Mouse (Mus musculus) heart, embryonic 16.5 days (tissue): Measurements from ENCODE around the gene Arnt. TPM values are rescaled to one million over a fixed set of nuclear protein-coding genes. Genes with fewer than 3 reads are reported as not detected.
A peak's percentile ranks its signal among the peaks of the same experiment; 100 is the strongest.

Experiments
- ATAC-seq: fragments of 200-750 bp; cut with Nextera tagmentation; replicated peaks from 2 replicates; pipeline ENCODE4 v1.8.0; 2017; ENCODE audit warnings: moderate number of reproducible peaks; ENCODE audit not compliant: insufficient read depth, low FRiP score; ENCODE audit errors: extremely low read depth
- H3K27ac ChIP-seq: fragments of 300-500 bp; sonication (generic); 2 replicates; pipeline ENCODE4 v1.5.1; 2014; ENCODE audit warnings: mild to moderate bottlenecking, low read length, control low read depth, moderate library complexity
- H3K27me3 ChIP-seq: fragments of 300-500 bp; sonication (generic); 2 replicates; pipeline ENCODE4 v1.6.1; 2014; ENCODE audit warnings: low read length, mixed read lengths; ENCODE audit not compliant: control insufficient read depth, insufficient read depth
- H3K36me3 ChIP-seq: fragments of 300-500 bp; sonication (generic); 2 replicates; pipeline ENCODE4 v1.6.1; 2014; ENCODE audit not compliant: control insufficient read depth, insufficient read depth
- H3K4me1 ChIP-seq: fragments of 300-500 bp; sonication (generic); 2 replicates; pipeline ENCODE4 v1.6.1; 2014; ENCODE audit warnings: low read length, mixed read lengths; ENCODE audit not compliant: control insufficient read depth, insufficient read depth
- H3K4me2 ChIP-seq: fragments of 300-500 bp; sonication (generic); 2 replicates; pipeline ENCODE4 v1.6.1; 2014; ENCODE audit warnings: low read depth, mild to moderate bottlenecking, control low read depth, low read length
- H3K4me3 ChIP-seq: fragments of 300-500 bp; sonication (generic); 2 replicates; pipeline ENCODE4 v1.5.1; 2014; ENCODE audit warnings: mild to moderate bottlenecking, control low read depth, low read length
- H3K9ac ChIP-seq: fragments of 300-500 bp; sonication (generic); 2 replicates; pipeline ENCODE4 v1.6.1; 2014; ENCODE audit warnings: low read length, control low read depth
- H3K9me3 ChIP-seq: fragments of 300-500 bp; sonication (generic); replicated peaks from 2 replicates; pipeline ENCODE4 v1.6.1; 2016; ENCODE audit warnings: low read length; ENCODE audit not compliant: control insufficient read depth
- WGBS: fragments of 180-500 bp; shearing (Covaris S2); extraction: QIAGEN DNeasy Blood & Tissue Kit; methylation state at CpG from one replicate; pipeline ENCODE4 v1.1.7; 2014; 5-methylcytosine and 5-hydroxymethylcytosine counted together
- polyA plus RNA-seq: library from polyadenylated mRNA; unstranded; fragments of >200 nt; fragmentation: Nextera tagmentation; extraction: Ambion mirVana; gene quantifications from 2 replicates; pipeline ENCODE4 v1.2.1, GENCODE M21; 2015

Gene Arnt
- polyA plus RNA-seq, 1 experiment from 2014 or later, result 30.6 TPM

DNA sequence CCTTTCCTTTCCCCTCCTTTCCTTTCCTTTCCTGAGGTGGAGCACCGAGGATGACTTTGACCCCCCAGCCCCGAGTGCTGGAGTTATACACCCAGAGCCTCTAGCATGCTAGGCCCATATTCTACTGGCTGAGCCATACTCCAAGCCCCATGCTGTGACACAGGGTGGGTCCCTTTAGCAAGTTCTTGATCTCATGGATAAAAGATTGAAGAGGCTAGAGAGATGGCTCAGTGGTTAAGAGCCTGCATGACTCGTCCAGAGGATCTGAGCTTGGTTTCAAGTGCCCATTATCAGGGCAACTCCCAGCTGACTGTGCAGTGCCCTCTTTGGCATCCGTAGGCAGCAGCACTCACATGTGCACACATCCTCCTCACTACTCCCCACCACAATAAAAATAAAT is 11.1 kb downstream of the Arnt start:
- no peak overlapping the region for H3K4me2 ChIP-seq
- no peaks in the 10 kb centered on the region for H3K27me3 ChIP-seq
- no peak overlapping the region for H3K4me3 ChIP-seq
- H3K9me3 ChIP-seq, result no peaks in the 10 kb centered on the region
- no peak overlapping the region for H3K27ac ChIP-seq
- peaks cover 7% of the 10 kb centered on the region for H3K36me3 ChIP-seq
- no peaks in the 10 kb centered on the region for H3K4me1 ChIP-seq
- no peak overlapping the region for H3K9ac ChIP-seq
- ATAC-seq, result no peak
- 62% methylated on average over 4 of the region's 4 CpGs for WGBS

DNA sequence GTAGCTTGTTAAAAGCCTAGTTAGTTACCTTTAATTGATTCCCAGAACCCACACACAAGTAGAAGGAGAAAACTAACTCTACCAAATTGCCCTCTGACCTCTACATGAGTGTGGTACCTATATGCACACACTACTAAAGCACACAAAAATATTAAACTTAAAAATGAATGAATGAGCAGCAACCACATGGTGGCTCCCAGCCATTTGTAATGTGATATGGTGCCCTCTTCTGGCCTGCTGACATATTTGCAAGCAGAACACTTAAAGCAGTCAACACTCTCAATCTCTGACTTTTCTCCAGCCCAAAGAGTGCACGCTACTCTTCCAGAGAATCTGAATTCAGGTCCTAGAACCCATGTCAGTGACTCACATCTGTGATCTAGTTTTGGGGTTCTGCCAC is 16.2 kb downstream of the Arnt start:
- H3K27ac ChIP-seq, result no peak overlapping the region
- peaks cover 3% of the 10 kb centered on the region; the same call in 1 of the 2 replicates for H3K4me1 ChIP-seq
- H3K9me3 ChIP-seq, result no peaks in the 10 kb centered on the region
- H3K9ac ChIP-seq, result no peak overlapping the region
- no peaks in the 10 kb centered on the region for H3K27me3 ChIP-seq
- H3K36me3 ChIP-seq, result peaks cover 19% of the 10 kb centered on the region
- H3K4me2 ChIP-seq, result no peak overlapping the region
- ATAC-seq, result 0 out of 2 replicates have a peak, but pooled peaks have one; percentile 45
- WGBS, result 22% methylated on average over 1 of the region's 1 CpGs
- H3K4me3 ChIP-seq, result no peak overlapping the region

DNA sequence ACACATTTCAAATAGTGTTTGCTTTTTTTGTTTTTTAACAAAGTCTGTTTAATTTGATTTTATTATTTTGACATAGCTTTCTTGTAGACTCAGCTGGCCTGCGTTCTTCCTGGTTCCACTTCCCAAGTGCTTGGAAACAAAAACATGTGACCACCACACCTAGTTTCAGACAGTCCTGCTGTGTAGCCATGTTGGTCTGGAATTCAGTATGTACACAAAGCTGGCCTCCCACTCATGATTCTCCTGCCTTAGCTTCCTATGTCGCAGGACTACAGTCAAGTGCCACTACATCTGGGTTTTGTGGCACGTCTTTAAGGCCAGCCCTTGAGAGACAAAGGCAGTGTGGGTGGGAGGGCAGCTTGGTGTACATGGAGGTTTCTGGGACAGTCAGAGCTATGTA is 16.7 kb downstream of the Arnt start:
- H3K27me3 ChIP-seq, result no peaks in the 10 kb centered on the region
- ATAC-seq, result no peak
- no peak overlapping the region for H3K9ac ChIP-seq
- WGBS, result 87% methylated on average over 3 of the region's 3 CpGs
- peaks cover 3% of the 10 kb centered on the region; the same call in 1 of the 2 replicates for H3K4me1 ChIP-seq
- H3K4me2 ChIP-seq, result no peak overlapping the region
- H3K36me3 ChIP-seq, result peaks cover 19% of the 10 kb centered on the region
- H3K27ac ChIP-seq, result no peak overlapping the region
- no peak overlapping the region for H3K4me3 ChIP-seq
- no peaks in the 10 kb centered on the region for H3K9me3 ChIP-seq

DNA sequence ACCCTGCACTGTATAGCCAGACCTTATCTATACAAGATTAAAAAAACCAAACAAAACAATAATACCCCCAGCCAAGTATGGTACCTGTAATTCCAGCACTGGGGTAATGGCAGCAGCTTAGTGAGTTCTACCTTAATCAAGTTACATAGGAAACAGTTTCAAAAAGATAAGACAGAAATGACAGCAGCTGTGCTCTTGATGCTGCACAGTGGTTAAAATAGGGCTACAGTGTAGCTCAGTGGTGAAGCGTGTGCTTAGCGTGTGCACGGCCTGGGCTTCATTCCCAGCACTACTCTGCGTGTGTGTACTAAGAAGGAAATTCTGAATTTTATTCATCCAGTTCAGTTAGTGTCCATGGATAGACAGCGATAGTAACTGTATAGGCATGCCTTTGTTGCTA is 22.2 kb downstream of the Arnt start:
- H3K27me3 ChIP-seq, result no peaks in the 10 kb centered on the region
- no peak overlapping the region for H3K9ac ChIP-seq
- H3K27ac ChIP-seq, result no peak overlapping the region
- H3K4me3 ChIP-seq, result no peak overlapping the region
- 93% methylated on average over 5 of the region's 5 CpGs for WGBS
- peaks cover 3% of the 10 kb centered on the region; the same call in 1 of the 2 replicates for H3K4me1 ChIP-seq
- no peak for ATAC-seq
- H3K36me3 ChIP-seq, result peaks cover 17% of the 10 kb centered on the region
- H3K9me3 ChIP-seq, result no peaks in the 10 kb centered on the region
- H3K4me2 ChIP-seq, result no peak overlapping the region

DNA sequence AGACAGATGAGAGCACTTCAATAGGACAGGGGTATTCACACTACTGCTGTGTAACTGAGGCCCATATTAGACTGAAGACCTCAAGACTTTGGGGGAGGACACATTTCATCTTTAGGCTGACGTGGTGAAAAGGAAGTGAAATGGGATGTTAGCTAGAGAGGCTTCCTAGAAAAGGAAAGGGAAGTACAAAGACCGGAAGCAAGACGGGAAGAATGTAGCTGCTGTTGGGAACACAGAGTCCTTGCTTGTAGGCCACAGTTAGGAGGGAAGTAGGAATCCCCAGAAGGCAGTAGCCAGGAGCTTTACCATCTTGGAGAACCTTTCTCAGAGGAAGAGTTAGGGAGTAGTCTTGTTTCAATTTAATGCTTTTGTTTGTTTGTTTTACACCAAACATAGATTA is 23.6 kb downstream of the Arnt start:
- no peak overlapping the region for H3K4me2 ChIP-seq

DNA sequence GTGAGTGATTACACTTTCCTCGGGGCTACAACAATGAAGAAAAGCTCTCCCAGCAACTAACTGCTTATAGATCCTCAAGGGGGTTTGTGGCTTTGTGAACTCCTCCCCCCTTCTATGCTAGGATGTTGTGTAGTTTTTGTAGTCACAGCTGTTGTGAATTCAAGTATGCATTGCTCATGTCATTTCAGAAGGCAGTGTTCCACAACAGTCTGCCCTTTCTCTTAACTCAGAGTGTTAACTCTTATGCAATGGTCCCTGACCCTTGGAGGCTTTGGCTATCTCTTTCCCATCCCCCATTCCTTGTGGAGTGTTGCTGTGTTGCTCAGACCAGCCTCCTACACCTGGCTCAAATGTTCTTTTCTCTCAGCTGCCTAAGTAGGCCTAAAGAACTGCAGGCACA is 25.2 kb downstream of the Arnt start:
- peaks cover 12% of the 10 kb centered on the region; the same call in 1 of the 2 replicates for H3K36me3 ChIP-seq
- H3K4me2 ChIP-seq, result no peak overlapping the region
- H3K9ac ChIP-seq, result no peak overlapping the region
- no peaks in the 10 kb centered on the region for H3K4me1 ChIP-seq
- WGBS, result 79% methylated on average over 1 of the region's 1 CpGs
- H3K4me3 ChIP-seq, result no peak overlapping the region
- H3K27ac ChIP-seq, result no peak overlapping the region
- no peak for ATAC-seq
- H3K27me3 ChIP-seq, result no peaks in the 10 kb centered on the region
- H3K9me3 ChIP-seq, result no peaks in the 10 kb centered on the region

More for the DNA sequence above, 23.6 kb downstream of the Arnt start:
- peak overlapping the region; percentile 16; the same call in 1 of the 2 replicates for H3K27ac ChIP-seq
- no peaks in the 10 kb centered on the region for H3K9me3 ChIP-seq
- ATAC-seq, result no peak
- H3K4me3 ChIP-seq, result no peak overlapping the region
- H3K4me1 ChIP-seq, result no peaks in the 10 kb centered on the region
- WGBS, result 53% methylated on average over 3 of the region's 3 CpGs
- H3K36me3 ChIP-seq, result peaks cover 18% of the 10 kb centered on the region
- no peak overlapping the region for H3K9ac ChIP-seq
- H3K27me3 ChIP-seq, result no peaks in the 10 kb centered on the region

GRCm38 (mm10) chr3:95463852-95464251 is 29.7 kb downstream of the Arnt start:
- Histone ChIP-seq H3K4me1 (no peaks in the 10 kb centered on the region), H3K9me3 (no peaks in the 10 kb centered on the region), H3K9ac (no peak overlapping the region), H3K27me3 (no peaks in the 10 kb centered on the region), H3K4me3 (no peak overlapping the region), H3K4me2 (no peak overlapping the region), H3K36me3 (peaks cover 19% of the 10 kb centered on the region; the same call in 1 of the 2 replicates), H3K27ac (no peak overlapping the region)
- ATAC-seq, result no peak

DNA sequence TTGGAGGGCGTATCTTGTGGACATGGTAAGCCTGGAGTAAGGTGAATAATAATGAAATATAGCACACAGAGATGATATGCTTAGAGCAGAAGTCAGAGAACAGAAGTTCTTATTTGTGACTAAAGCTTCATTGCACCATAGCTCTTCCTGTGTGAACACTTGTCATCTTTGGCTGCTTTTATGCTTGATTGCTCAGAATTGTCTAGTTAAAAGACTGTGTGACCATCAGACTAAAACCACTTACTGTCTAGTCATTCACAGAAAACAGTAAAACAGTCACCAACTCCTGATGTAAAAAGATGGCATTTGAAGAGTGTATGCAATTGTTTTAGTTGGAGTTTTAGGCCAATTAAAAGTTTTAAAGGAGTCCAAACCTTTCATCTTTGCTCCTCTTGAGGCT is 44.8 kb downstream of the Arnt start:
- no peak overlapping the region for H3K4me2 ChIP-seq
- H3K4me3 ChIP-seq, result no peak overlapping the region
- H3K9me3 ChIP-seq, result no peaks in the 10 kb centered on the region
- H3K27me3 ChIP-seq, result no peaks in the 10 kb centered on the region
- ATAC-seq, result no peak
- no peak overlapping the region for H3K27ac ChIP-seq
- H3K9ac ChIP-seq, result no peak overlapping the region
- H3K36me3 ChIP-seq, result peaks cover 27% of the 10 kb centered on the region
- no peaks in the 10 kb centered on the region for H3K4me1 ChIP-seq
- 100% methylated on average over 1 of the region's 1 CpGs for WGBS

GRCm38 (mm10) chr3:95486421-95486820 is 52.2 kb downstream of the Arnt start:
- Histone ChIP-seq H3K27ac (no peak overlapping the region), H3K9me3 (no peaks in the 10 kb centered on the region), H3K27me3 (no peaks in the 10 kb centered on the region), H3K4me3 (no peak overlapping the region), H3K9ac (no peak overlapping the region), H3K4me2 (no peak overlapping the region), H3K36me3 (peaks cover 41% of the 10 kb centered on the region), H3K4me1 (no peaks in the 10 kb centered on the region)
- no peak for ATAC-seq
- 72% methylated on average over 2 of the region's 2 CpGs for WGBS
